Mouse (Mus musculus): Measurements from ENCODE around the gene Grin2c. TPM values are rescaled to one million over a fixed set of nuclear protein-coding genes. Genes with fewer than 3 reads are reported as not detected.

The Grin2c gene
- polyA plus RNA-seq (2012; rRNA removed), result 55.1 and 55.6 TPM in 2 replicates

GRCm38 (mm10) chr11:115267061-115267883 lies at the start of gene Grin2c:
TSS of gene Grin2c (minus strand) at chr11:115267243.
- DNase-seq (ENCODE audit: extremely low spot score in 1 of 2, low spot score in 1 of 2), result no peak

DNA sequence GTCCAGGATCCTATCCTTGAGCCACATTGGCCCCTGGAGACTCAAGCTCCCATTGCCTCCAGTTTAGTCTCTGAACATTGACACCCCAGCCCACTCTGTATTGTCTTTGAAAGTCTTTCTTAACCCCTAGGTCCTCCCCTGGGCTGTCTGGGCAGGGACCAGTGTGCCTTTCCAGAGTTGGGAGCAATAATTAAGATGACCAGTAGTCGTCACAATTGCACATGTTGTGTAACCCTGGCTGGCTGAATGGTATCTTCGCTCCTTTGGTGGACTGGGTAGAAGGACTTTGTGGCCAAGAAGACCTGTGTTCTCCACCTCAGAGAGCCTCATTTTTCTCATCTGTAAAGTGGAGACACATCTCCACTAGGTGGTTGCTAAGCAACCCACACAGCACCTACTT lies 47.2 kb upstream of the Grin2c start:
- no peak for DNase-seq (ENCODE audit: extremely low spot score in 1 of 2, low spot score in 1 of 2)

GRCm38 (mm10) chr11:115308781-115309180 lies 41.7 kb upstream of the Grin2c start:
- DNase-seq (ENCODE audit: extremely low spot score in 1 of 2, low spot score in 1 of 2), result no peak

- no peak for DNase-seq (ENCODE audit: extremely low spot score in 1 of 2, low spot score in 1 of 2)
Observed at GRCm38 (mm10) chr11:115306863-115307262, 39.8 kb upstream of the Grin2c start, which contains the start of gene Otop2. TSS of gene Otop2 (plus strand) at chr11:115307163.

- DNase-seq (ENCODE audit: extremely low spot score in 1 of 2, low spot score in 1 of 2), result no peak
Observed at GRCm38 (mm10) chr11:115303167-115303566, 36.1 kb upstream of the Grin2c start.

DNA sequence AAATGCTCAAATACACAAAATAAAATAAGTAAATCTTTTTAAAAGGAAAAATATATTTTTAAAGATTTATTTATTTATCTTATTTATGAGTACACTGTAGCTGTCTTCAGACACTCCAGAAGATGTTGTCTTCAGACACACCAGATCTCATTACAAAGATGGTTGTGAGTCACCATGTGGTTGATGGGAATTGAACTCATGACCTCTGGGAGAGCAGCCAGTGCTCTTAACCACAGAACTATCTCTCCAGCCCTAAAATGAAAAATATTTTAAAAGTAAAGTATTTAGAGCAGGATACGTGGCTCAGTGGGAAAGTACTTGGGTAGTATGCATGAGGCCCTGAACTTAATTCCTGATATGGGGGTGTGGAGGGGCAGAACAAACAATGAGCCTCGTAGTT lies 34.3 kb upstream of the Grin2c start:
- DNase-seq (ENCODE audit: extremely low spot score in 1 of 2, low spot score in 1 of 2), result no peak

DNA sequence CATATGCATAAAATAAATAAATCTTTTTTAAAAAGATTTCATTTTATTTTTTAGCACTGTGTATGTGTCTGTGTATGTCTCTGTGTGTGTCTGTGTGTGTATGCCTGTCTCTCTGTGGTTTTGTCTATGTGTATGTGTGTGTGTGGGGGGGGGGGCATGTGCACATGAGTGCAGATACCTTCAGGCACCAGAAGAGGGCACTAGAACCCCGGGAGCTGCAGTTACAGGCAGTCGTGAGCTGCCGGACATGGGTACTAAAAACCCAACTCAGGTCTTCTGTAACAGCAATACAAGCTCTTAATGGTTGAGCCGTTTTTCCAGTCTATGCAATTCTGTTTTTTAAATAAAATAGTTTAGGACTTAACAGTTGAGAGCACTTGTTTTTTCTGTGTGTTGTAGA lies 33.7 kb upstream of the Grin2c start:
- no peak for DNase-seq (ENCODE audit: extremely low spot score in 1 of 2, low spot score in 1 of 2)

DNA sequence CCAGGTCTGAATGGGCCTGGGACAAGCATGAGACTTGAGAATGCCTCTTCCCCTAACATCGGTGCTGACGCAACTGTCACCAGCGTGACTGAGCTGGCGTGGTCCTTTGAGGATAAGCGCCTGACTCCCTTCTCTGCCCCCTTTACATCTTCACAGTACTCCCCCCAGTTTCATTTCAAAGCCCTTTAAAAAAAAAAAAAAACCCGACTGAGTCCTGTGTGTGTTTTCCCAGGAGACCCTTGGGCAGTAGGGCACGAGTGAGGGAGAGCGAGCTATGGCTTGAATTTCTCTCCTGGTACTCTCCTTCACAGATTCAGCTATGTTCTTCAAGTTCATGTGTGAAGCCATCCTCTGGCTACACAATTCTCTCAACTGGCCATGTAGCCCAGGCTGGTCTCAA lies 31.1 kb upstream of the Grin2c start:
- DNase-seq (ENCODE audit: extremely low spot score in 1 of 2, low spot score in 1 of 2), result no peak

GRCm38 (mm10) chr11:115297214-115297826 lies 30.3 kb upstream of the Grin2c start, which contains the start of gene Fads6:
TSS of gene Fads6 (minus strand) at chr11:115297663.
- DNase-seq (ENCODE audit: extremely low spot score in 1 of 2, low spot score in 1 of 2), result peak; percentile 59 to 76

DNA sequence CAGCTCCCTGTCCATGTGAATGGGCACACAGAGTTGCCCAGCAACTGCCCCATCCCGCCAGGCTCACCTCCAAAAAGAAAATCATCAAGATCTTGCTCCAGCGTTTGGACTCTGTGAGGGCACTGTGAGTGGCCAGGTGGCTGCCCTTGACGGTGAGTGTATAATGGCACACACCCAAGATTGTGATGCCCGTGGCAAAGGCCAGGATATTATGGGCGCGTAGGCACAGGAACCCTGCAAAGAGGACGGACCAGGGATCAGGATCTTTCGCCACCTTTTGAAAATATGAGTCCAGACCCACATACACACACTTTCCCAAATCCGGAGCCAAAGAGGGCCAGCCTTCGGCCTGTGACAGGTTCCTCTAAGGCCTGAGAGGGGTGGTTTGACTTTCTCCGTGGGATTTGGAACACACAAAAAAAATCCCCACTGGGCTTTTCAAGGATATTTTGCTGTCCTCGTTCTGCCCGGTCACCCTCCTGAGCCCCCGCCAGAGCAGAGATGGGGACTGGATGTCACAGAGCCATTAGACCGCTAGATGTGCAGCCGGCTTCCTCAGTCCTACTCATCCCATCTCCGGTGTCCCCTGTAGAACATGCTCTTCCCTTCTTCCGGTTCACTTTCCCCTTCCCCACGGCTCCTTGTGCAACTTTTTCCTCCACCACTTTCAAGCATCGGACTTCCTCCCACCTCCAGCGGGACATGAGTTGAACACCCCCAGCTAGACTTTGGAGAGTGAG lies 29.6 kb upstream of the Grin2c start:
- no peak for DNase-seq (ENCODE audit: extremely low spot score in 1 of 2, low spot score in 1 of 2)

- no peak for DNase-seq (ENCODE audit: extremely low spot score in 1 of 2, low spot score in 1 of 2)
Observed at GRCm38 (mm10) chr11:115295939-115296338, 28.9 kb upstream of the Grin2c start.

- no peak for DNase-seq (ENCODE audit: extremely low spot score in 1 of 2, low spot score in 1 of 2)
Observed at GRCm38 (mm10) chr11:115292631-115293375, 25.8 kb upstream of the Grin2c start.

DNA sequence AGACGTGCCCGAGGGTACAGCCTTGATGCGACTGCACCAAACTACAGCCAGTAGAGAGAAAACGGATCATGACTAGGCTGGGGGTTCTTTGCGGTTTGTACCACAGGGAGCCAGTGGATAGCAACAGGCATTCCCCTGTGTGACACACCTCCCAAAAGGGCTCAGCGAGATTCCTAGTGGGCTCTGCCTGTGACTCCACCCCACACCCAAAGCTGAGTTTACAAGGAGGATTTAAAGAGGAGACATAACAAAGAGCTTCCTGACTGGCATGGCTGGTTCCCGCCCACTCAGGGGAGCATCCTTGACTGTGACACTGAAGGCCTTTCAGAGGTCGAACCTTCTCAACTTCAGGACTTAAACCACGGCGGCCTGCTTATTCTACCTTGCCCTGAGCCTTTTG lies 24.5 kb upstream of the Grin2c start:
- DNase-seq (ENCODE audit: extremely low spot score in 1 of 2, low spot score in 1 of 2), result no peak

DNA sequence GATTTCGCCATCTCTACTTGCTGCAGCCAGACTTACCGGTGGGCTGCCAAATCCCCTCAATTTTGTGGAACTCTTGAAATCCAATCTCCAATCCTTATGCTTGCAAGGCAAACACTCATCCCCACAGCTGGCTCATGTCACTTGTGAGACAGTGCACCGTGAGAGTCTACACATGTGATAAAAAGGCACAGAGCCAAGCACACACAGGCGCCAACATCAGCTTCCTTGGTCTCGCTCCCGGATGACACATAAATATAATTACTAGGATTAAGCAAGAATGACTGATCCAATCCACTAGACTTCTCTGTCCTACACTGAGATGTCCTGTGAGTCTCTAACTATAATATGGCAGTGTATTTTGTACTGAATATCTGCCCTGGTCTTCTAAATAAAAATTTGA lies 23.9 kb upstream of the Grin2c start:
- peak in 1 of 2 experiments; percentile 41 for DNase-seq (ENCODE audit: extremely low spot score in 1 of 2, low spot score in 1 of 2)

- no peak for DNase-seq (ENCODE audit: extremely low spot score in 1 of 2, low spot score in 1 of 2)
Observed at GRCm38 (mm10) chr11:115290314-115290713, 23.3 kb upstream of the Grin2c start.

GRCm38 (mm10) chr11:115289885-115290284 lies 22.8 kb upstream of the Grin2c start:
- DNase-seq (ENCODE audit: extremely low spot score in 1 of 2, low spot score in 1 of 2), result no peak

DNA sequence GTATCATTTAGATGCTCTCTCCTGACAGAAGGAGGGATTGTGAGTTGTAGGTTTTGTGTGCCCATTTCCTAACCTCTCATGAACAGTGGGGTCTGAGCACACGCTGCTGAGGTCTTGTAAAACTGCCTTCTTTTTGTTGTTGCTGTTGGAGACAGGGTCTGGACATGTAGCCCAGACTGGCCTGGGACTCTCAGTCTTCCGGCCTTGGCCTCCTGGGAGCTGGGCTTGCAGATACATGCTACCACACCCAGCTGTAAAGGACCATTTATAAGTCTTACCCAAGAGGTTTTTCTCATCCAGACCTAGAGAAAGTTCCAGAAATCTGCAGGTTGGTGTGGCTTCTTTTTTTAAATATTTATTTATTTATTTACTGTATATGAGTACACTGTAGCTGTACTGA lies 21.3 kb upstream of the Grin2c start:
- DNase-seq (ENCODE audit: extremely low spot score in 1 of 2, low spot score in 1 of 2), result no peak

GRCm38 (mm10) chr11:115287386-115287785 lies 20.3 kb upstream of the Grin2c start:
- DNase-seq (ENCODE audit: extremely low spot score in 1 of 2, low spot score in 1 of 2), result no peak

DNA sequence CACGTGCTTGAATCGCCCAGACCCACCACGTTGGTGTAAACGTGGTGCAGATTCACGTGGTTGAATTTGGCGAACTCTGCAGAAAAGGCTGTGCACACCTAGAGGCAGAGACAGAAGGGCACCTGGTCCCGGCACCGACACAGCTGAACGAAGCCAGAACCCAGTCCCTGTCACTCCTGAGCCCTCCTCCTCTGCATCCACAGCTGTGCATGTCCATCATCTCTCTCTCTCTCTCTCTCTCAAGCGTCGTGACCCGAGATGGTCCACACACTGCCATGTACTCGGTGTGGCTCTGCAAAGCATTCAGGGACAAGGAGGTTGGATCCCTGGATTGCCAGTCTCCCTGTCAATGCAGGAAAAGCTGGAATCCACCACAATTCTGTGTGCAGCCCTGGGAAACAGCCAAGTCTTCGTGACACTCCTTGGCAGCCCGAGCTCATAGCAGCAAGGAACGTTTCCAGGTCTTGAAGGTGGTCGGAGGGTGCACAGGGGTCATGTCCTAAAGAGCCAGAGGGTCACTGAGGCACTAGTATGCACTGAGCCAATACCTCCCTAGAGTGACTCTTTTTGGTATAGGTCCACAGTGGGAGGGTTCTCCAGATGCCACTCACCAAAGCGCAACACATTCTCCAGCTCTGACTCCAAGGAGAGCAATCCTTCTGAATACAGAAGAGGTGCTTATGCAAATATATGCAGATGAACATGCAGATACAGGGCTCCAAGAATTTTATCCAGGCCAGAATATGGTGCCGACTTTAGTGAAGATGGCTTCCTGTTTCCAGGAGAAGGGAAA lies 19.4 kb upstream of the Grin2c start:
- DNase-seq (ENCODE audit: extremely low spot score in 1 of 2, low spot score in 1 of 2), result peak in 1 of 2 experiments; percentile 48

- DNase-seq (ENCODE audit: extremely low spot score in 1 of 2, low spot score in 1 of 2), result no peak
Observed at GRCm38 (mm10) chr11:115285282-115285681, 18.2 kb upstream of the Grin2c start.

Data from frontal cortex, adult 2 months (tissue).